Mouse (Mus musculus) erythroid progenitor cell, adult 5-6 weeks (primary cell): Measurements from ENCODE around the gene Srbd1. TPM values are rescaled to one million over a fixed set of nuclear protein-coding genes. Genes with fewer than 3 reads are reported as not detected.

Experiments
- ATAC-seq: replicated peaks from 2 replicates; pipeline ENCODE4 v1.8.0; 2016; ENCODE audit warnings: moderate number of reproducible peaks, mild to moderate bottlenecking, moderate TSS enrichment, inconsistent platforms; ENCODE audit not compliant: poor library complexity, low FRiP score, severe bottlenecking
- total RNA-seq, 2 experiments: library from RNA; stranded (forward) in 1 of 2; stranded (reverse) in 1 of 2; fragments of 150-400 nt in 1 of 2; fragments of 186-747, 209-891 nt in 1 of 2; gene quantifications; 2 replicates each; pipeline versions ENCODE4 v1.2.3 to v1.2.4; 2015 to 2017; ENCODE audit warnings: low replicate concordance in 2 of 2

The Srbd1 gene
- total RNA-seq, 2 experiments from 2014 or later = 39.8 to 67.0 TPM

- no peak for ATAC-seq
These were observed 104.6 kb downstream of the Srbd1 start for GRCm38 (mm10) chr17:86040221-86040984.

- ATAC-seq = no peak
These were observed 105.2 kb downstream of the Srbd1 start for GRCm38 (mm10) chr17:86039741-86040140.

GRCm38 (mm10) chr17:86038211-86038648 is 106.7 kb downstream of the Srbd1 start:
- no peak for ATAC-seq

- no peak for ATAC-seq
These were observed 109.4 kb downstream of the Srbd1 start for GRCm38 (mm10) chr17:86035576-86035975.

- no peak for ATAC-seq
These were observed 109.8 kb downstream of the Srbd1 start for GRCm38 (mm10) chr17:86035146-86035545.

GRCm38 (mm10) chr17:86034641-86035040 is 110.3 kb downstream of the Srbd1 start:
- no peak for ATAC-seq

- ATAC-seq = no peak
These were observed 112.8 kb downstream of the Srbd1 start for GRCm38 (mm10) chr17:86032113-86032714.

- no peak for ATAC-seq
These were observed 115.0 kb downstream of the Srbd1 start for GRCm38 (mm10) chr17:86030016-86030415.

GRCm38 (mm10) chr17:86029175-86029574 is 115.8 kb downstream of the Srbd1 start:
- no peak for ATAC-seq

- peak; percentile 70 for ATAC-seq
These were observed 117.3 kb downstream of the Srbd1 start for GRCm38 (mm10) chr17:86027577-86028199.

- ATAC-seq = no peak
These were observed 120.4 kb downstream of the Srbd1 start for GRCm38 (mm10) chr17:86024589-86024988.

GRCm38 (mm10) chr17:86022366-86022765 is 122.6 kb downstream of the Srbd1 start:
- no peak; the same call in 1 of the 2 replicates for ATAC-seq

- peak; percentile 47; the same call in 1 of the 2 replicates for ATAC-seq
These were observed 123.2 kb downstream of the Srbd1 start for GRCm38 (mm10) chr17:86021815-86022214.

- no peak for ATAC-seq
These were observed 123.7 kb downstream of the Srbd1 start for GRCm38 (mm10) chr17:86021231-86021630.

- no peak for ATAC-seq
These were observed 125.2 kb downstream of the Srbd1 start for GRCm38 (mm10) chr17:86019793-86020192.

- ATAC-seq = no peak
These were observed 130.7 kb downstream of the Srbd1 start for GRCm38 (mm10) chr17:86014246-86014645.

- ATAC-seq = no peak
These were observed 132.4 kb downstream of the Srbd1 start for GRCm38 (mm10) chr17:86012576-86012975.

- no peak for ATAC-seq
These were observed 133.1 kb downstream of the Srbd1 start for GRCm38 (mm10) chr17:86011849-86012248.

- no peak for ATAC-seq
These were observed 136.6 kb downstream of the Srbd1 start for GRCm38 (mm10) chr17:86008401-86008800.

GRCm38 (mm10) chr17:86002113-86002512 is 142.9 kb downstream of the Srbd1 start:
- ATAC-seq = peak; percentile 57; the same call in 1 of the 2 replicates

- no peak for ATAC-seq
These were observed 143.3 kb downstream of the Srbd1 start for GRCm38 (mm10) chr17:86001667-86002066.
